Mouse (Mus musculus): ENCODE results near the gene Gbp9. TPM values are rescaled to one million over a fixed set of nuclear protein-coding genes. Genes with fewer than 3 reads are reported as not detected.
"Not testable (repeated sequence)": the region's sequence is repeated elsewhere in the genome, so short reads cannot be mapped to it uniquely, and the experiment has no call there.

Gene Gbp9
- polyA plus RNA-seq, 1 experiment = 20.6 TPM

- 81% methylated on average over 1 of the region's 1 CpGs for WGBS
- Histone ChIP-seq H3K4me3 (ENCODE audit: control insufficient read depth, insufficient read depth, low read length) (peak overlapping the region; percentile 63), H3K27me3 (ENCODE audit: control insufficient read depth, insufficient read depth, low read length) (no peaks in the 10 kb centered on the region), H3K27ac (ENCODE audit: control insufficient read depth, insufficient read depth, low read length) (peak overlapping the region; percentile 83), H3K36me3 (ENCODE audit: control insufficient read depth, insufficient read depth, low read length) (peaks cover 23% of the 10 kb centered on the region), H3K4me1 (replicated peaks; ENCODE audit: control insufficient read depth, insufficient read depth, low read length) (peaks cover 15% of the 10 kb centered on the region)
- TF ChIP-seq POLR2A (IDR thresholded peaks at IDR 0.05; ENCODE audit: control insufficient read depth, extremely low read depth, insufficient read depth, low read length, poor library complexity) (no peak), CTCF (IDR thresholded peaks at IDR 0.05; ENCODE audit: borderline replicate concordance, control insufficient read depth, extremely low read depth, insufficient read depth, low read length, poor library complexity) (no peak)
- DNase-seq = no peak
These were observed 433 bp downstream of the Gbp9 start for GRCm38 (mm10) chr5:105138906-105139305.

GRCm38 (mm10) chr5:105136706-105137304, 2.5 kb downstream of the Gbp9 start:
- WGBS = 59% methylated on average over 3 of the region's 3 CpGs
- not testable (repeated sequence) for H3K4me3 ChIP-seq (ENCODE audit: control insufficient read depth, insufficient read depth, low read length); DNase-seq; H3K4me1 ChIP-seq (replicated peaks; ENCODE audit: control insufficient read depth, insufficient read depth, low read length); H3K27ac ChIP-seq (ENCODE audit: control insufficient read depth, insufficient read depth, low read length); H3K27me3 ChIP-seq (ENCODE audit: control insufficient read depth, insufficient read depth, low read length)
- peaks cover 36% of the 10 kb centered on the region for H3K36me3 ChIP-seq (ENCODE audit: control insufficient read depth, insufficient read depth, low read length)

GRCm38 (mm10) chr5:105121731-105122130, 17.6 kb downstream of the Gbp9 start:
- H3K4me1 ChIP-seq (replicated peaks; ENCODE audit: control insufficient read depth, insufficient read depth, low read length); H3K27me3 ChIP-seq (ENCODE audit: control insufficient read depth, insufficient read depth, low read length); DNase-seq; H3K27ac ChIP-seq (ENCODE audit: control insufficient read depth, insufficient read depth, low read length); H3K4me3 ChIP-seq (ENCODE audit: control insufficient read depth, insufficient read depth, low read length): not testable (repeated sequence)
- 96% methylated on average over 6 of the region's 6 CpGs for WGBS
- peaks cover 83% of the 10 kb centered on the region for H3K36me3 ChIP-seq (ENCODE audit: control insufficient read depth, insufficient read depth, low read length)

- no peak overlapping the region for H3K27ac ChIP-seq (ENCODE audit: control insufficient read depth, insufficient read depth, low read length)
- TF ChIP-seq CTCF (IDR thresholded peaks at IDR 0.05; ENCODE audit: borderline replicate concordance, control insufficient read depth, extremely low read depth, insufficient read depth, low read length, poor library complexity) (no peak), POLR2A (IDR thresholded peaks at IDR 0.05; ENCODE audit: control insufficient read depth, extremely low read depth, insufficient read depth, low read length, poor library complexity) (no peak)
- 47% methylated on average over 2 of the region's 2 CpGs for WGBS
- peaks cover 41% of the 10 kb centered on the region for H3K36me3 ChIP-seq (ENCODE audit: control insufficient read depth, insufficient read depth, low read length)
- no peak overlapping the region for H3K4me3 ChIP-seq (ENCODE audit: control insufficient read depth, insufficient read depth, low read length)
- H3K27me3 ChIP-seq (ENCODE audit: control insufficient read depth, insufficient read depth, low read length) = no peaks in the 10 kb centered on the region
- no peak for DNase-seq
- peaks cover 6% of the 10 kb centered on the region for H3K4me1 ChIP-seq (replicated peaks; ENCODE audit: control insufficient read depth, insufficient read depth, low read length)
These were observed 23.6 kb downstream of the Gbp9 start for GRCm38 (mm10) chr5:105115740-105116139.

- DNase-seq = peak; percentile 58
- 17% methylated on average over 2 of the region's 2 CpGs for WGBS
- H3K4me3 ChIP-seq (ENCODE audit: control insufficient read depth, insufficient read depth, low read length) = no peak overlapping the region
- no peak for TF ChIP-seq CTCF (IDR thresholded peaks at IDR 0.05; ENCODE audit: borderline replicate concordance, control insufficient read depth, extremely low read depth, insufficient read depth, low read length, poor library complexity)
- TF ChIP-seq POLR2A (IDR thresholded peaks at IDR 0.05; ENCODE audit: control insufficient read depth, extremely low read depth, insufficient read depth, low read length, poor library complexity) = no peak
- H3K4me1 ChIP-seq (replicated peaks; ENCODE audit: control insufficient read depth, insufficient read depth, low read length) = peaks cover 10% of the 10 kb centered on the region
- H3K27me3 ChIP-seq (ENCODE audit: control insufficient read depth, insufficient read depth, low read length) = no peaks in the 10 kb centered on the region
- H3K27ac ChIP-seq (ENCODE audit: control insufficient read depth, insufficient read depth, low read length) = no peak overlapping the region; the same call in 1 of the 2 replicates
- peaks cover 30% of the 10 kb centered on the region for H3K36me3 ChIP-seq (ENCODE audit: control insufficient read depth, insufficient read depth, low read length)
These were observed 24.6 kb downstream of the Gbp9 start for GRCm38 (mm10) chr5:105114696-105115095.

GRCm38 (mm10) chr5:105113656-105114055, 25.7 kb downstream of the Gbp9 start:
- no peak for TF ChIP-seq POLR2A (IDR thresholded peaks at IDR 0.05; ENCODE audit: control insufficient read depth, extremely low read depth, insufficient read depth, low read length, poor library complexity)
- no peak for TF ChIP-seq CTCF (IDR thresholded peaks at IDR 0.05; ENCODE audit: borderline replicate concordance, control insufficient read depth, extremely low read depth, insufficient read depth, low read length, poor library complexity)
- Histone ChIP-seq H3K27ac (ENCODE audit: control insufficient read depth, insufficient read depth, low read length) (peak overlapping the region; percentile 84), H3K4me1 (replicated peaks; ENCODE audit: control insufficient read depth, insufficient read depth, low read length) (peaks cover 10% of the 10 kb centered on the region), H3K27me3 (ENCODE audit: control insufficient read depth, insufficient read depth, low read length) (no peaks in the 10 kb centered on the region), H3K36me3 (ENCODE audit: control insufficient read depth, insufficient read depth, low read length) (peaks cover 20% of the 10 kb centered on the region), H3K4me3 (ENCODE audit: control insufficient read depth, insufficient read depth, low read length) (no peak overlapping the region)
- 86% methylated on average over 5 of the region's 5 CpGs for WGBS
- peak; percentile 22 for DNase-seq

- 0% methylated on average over 4 of the region's 4 CpGs for WGBS
- H3K27me3 ChIP-seq (ENCODE audit: control insufficient read depth, insufficient read depth, low read length); H3K36me3 ChIP-seq (ENCODE audit: control insufficient read depth, insufficient read depth, low read length): not testable (repeated sequence)
- H3K27ac ChIP-seq (ENCODE audit: control insufficient read depth, insufficient read depth, low read length) = peak overlapping the region; percentile 84
- H3K4me3 ChIP-seq (ENCODE audit: control insufficient read depth, insufficient read depth, low read length) = peak overlapping the region; percentile 46
- peaks cover 10% of the 10 kb centered on the region for H3K4me1 ChIP-seq (replicated peaks; ENCODE audit: control insufficient read depth, insufficient read depth, low read length)
- DNase-seq = peak; percentile 66
These were observed 29.0 kb downstream of the Gbp9 start for GRCm38 (mm10) chr5:105110271-105110852.

GRCm38 (mm10) chr5:105109775-105110174, 29.6 kb downstream of the Gbp9 start:
- Histone ChIP-seq H3K4me1 (replicated peaks; ENCODE audit: control insufficient read depth, insufficient read depth, low read length) (peaks cover 10% of the 10 kb centered on the region), H3K4me3 (ENCODE audit: control insufficient read depth, insufficient read depth, low read length) (peak overlapping the region; percentile 46), H3K27ac (ENCODE audit: control insufficient read depth, insufficient read depth, low read length) (peak overlapping the region; percentile 84)
- WGBS = 7% methylated on average over 1 of the region's 1 CpGs
- peak; percentile 20 for DNase-seq
- not testable (repeated sequence) for H3K36me3 ChIP-seq (ENCODE audit: control insufficient read depth, insufficient read depth, low read length); H3K27me3 ChIP-seq (ENCODE audit: control insufficient read depth, insufficient read depth, low read length)

- not testable (repeated sequence) for H3K27ac ChIP-seq (ENCODE audit: control insufficient read depth, insufficient read depth, low read length)
These were observed 33.6 kb downstream of the Gbp9 start for GRCm38 (mm10) chr5:105105689-105106088.

More at GRCm38 (mm10) chr5:105105689-105106088, 33.6 kb downstream of the Gbp9 start:
- peaks cover 15% of the 10 kb centered on the region for H3K36me3 ChIP-seq (ENCODE audit: control insufficient read depth, insufficient read depth, low read length)
- WGBS = 2% methylated on average over 2 of the region's 2 CpGs
- H3K4me1 ChIP-seq (replicated peaks; ENCODE audit: control insufficient read depth, insufficient read depth, low read length); H3K4me3 ChIP-seq (ENCODE audit: control insufficient read depth, insufficient read depth, low read length); DNase-seq; H3K27me3 ChIP-seq (ENCODE audit: control insufficient read depth, insufficient read depth, low read length): not testable (repeated sequence)
